Mouse (Mus musculus) monocyte, adult 5-6 weeks (primary cell): Measurements from ENCODE around the gene C130050O18Rik. TPM values are rescaled to one million over a fixed set of nuclear protein-coding genes. Genes with fewer than 3 reads are reported as not detected.
"Not testable (repeated sequence)": the region's sequence is repeated elsewhere in the genome, so short reads cannot be mapped to it uniquely, and the experiment has no call there.

ENCODE experiments used
- ATAC-seq: fragments of 153-309, 156-312 bp; replicated peaks from 2 replicates; pipeline ENCODE4 v1.8.0; 2017; ENCODE audit warnings: mild to moderate bottlenecking; ENCODE audit not compliant: low TSS enrichment, insufficient number of reproducible peaks, severe bottlenecking, poor library complexity, low FRiP score
- total RNA-seq: library from RNA; stranded (forward); fragments of 200-1000, 200-491, 200-594 nt; gene quantifications from 3 replicates; pipeline ENCODE4 v1.2.3, GENCODE M21; 2017

C130050O18Rik gene
- total RNA-seq, 1 experiment from 2014 or later: 32.7 TPM

- ATAC-seq: no peak
Measured at GRCm38 (mm10) chr5:139378271-139378556, 26.9 kb upstream of the C130050O18Rik start.

GRCm38 (mm10) chr5:139378986-139379629 is 26.0 kb upstream of the C130050O18Rik start:
- no peak for ATAC-seq

- ATAC-seq: no peak
Measured at GRCm38 (mm10) chr5:139379771-139380384, 25.2 kb upstream of the C130050O18Rik start.

- ATAC-seq: peak; percentile 59
Measured at GRCm38 (mm10) chr5:139380385-139381248, 24.5 kb upstream of the C130050O18Rik start.

- ATAC-seq: no peak
Measured at GRCm38 (mm10) chr5:139381586-139382513, 23.2 kb upstream of the C130050O18Rik start.

- ATAC-seq: 0 out of 2 replicates have a peak, but pooled peaks have one; percentile 5
Measured at GRCm38 (mm10) chr5:139382760-139383159, 22.3 kb upstream of the C130050O18Rik start.

- no peak for ATAC-seq
Measured at GRCm38 (mm10) chr5:139383234-139383633, 21.8 kb upstream of the C130050O18Rik start.

GRCm38 (mm10) chr5:139384531-139384930 is 20.5 kb upstream of the C130050O18Rik start:
- ATAC-seq: no peak

- ATAC-seq: no peak
Measured at GRCm38 (mm10) chr5:139386047-139386446, 19.0 kb upstream of the C130050O18Rik start.

GRCm38 (mm10) chr5:139387329-139388194 is 17.5 kb upstream of the C130050O18Rik start:
- ATAC-seq: no peak

- no peak for ATAC-seq
Measured at GRCm38 (mm10) chr5:139388195-139388570, 16.9 kb upstream of the C130050O18Rik start.

GRCm38 (mm10) chr5:139388694-139389675 is 16.1 kb upstream of the C130050O18Rik start:
- ATAC-seq: no peak

GRCm38 (mm10) chr5:139389676-139390061 is 15.4 kb upstream of the C130050O18Rik start:
- no peak for ATAC-seq

GRCm38 (mm10) chr5:139390324-139391119 is 14.6 kb upstream of the C130050O18Rik start:
- ATAC-seq: not testable (repeated sequence)

GRCm38 (mm10) chr5:139391309-139391990 is 13.6 kb upstream of the C130050O18Rik start:
- no peak for ATAC-seq
